ENCODE assay signal across 12 mouse cellular contexts in genomic region chr3:99260395-99260794, GRCm38 (mm10). TPM values are rescaled to one million over a fixed set of nuclear protein-coding genes. Genes with fewer than 3 reads are reported as not detected.
"Had no signal": no experiment of that assay in that cellular context is flagged by ENCODE, and none has a peak within 500 bp of the region (broad histone marks: within the 10 kb centered on the region; RNA-seq: fewer than 3 reads in every experiment).

No protein-coding gene starts in this region.

- H3K4me3 ChIP-seq: liver, embryonic 13.5 days; midbrain, embryonic 12.5 days; neural tube, embryonic 12.5 days had no signal

- H3K27ac ChIP-seq: liver, embryonic 13.5 days; midbrain, embryonic 12.5 days; neural tube, embryonic 12.5 days had no signal

- H3K4me1 ChIP-seq: liver, embryonic 13.5 days; midbrain, embryonic 12.5 days had no signal

- H3K36me3 ChIP-seq: liver, embryonic 13.5 days; midbrain, embryonic 12.5 days; neural tube, embryonic 12.5 days had no signal

- H3K9me3 ChIP-seq: liver, embryonic 13.5 days; midbrain, embryonic 12.5 days; neural tube, embryonic 12.5 days had no signal

- H3K4me2 ChIP-seq: liver, embryonic 13.5 days; midbrain, embryonic 12.5 days; neural tube, embryonic 12.5 days had no signal

- ATAC-seq: intestine, postnatal 0 days; liver, postnatal 0 days had no signal

- DNase-seq: kidney, adult 8-10 months; kidney, postnatal 25 days; liver; liver, embryonic 13.5 days; liver, postnatal 0 days; right cerebral cortex, postnatal 4 days; spleen, adult 18-20 months; thymus, adult 2 months; thymus, postnatal 25 days had no signal

- H3K9ac ChIP-seq: liver, embryonic 13.5 days; liver, postnatal 0 days; midbrain, embryonic 12.5 days; neural tube, embryonic 12.5 days had no signal

RNA-seq across cellular contexts. Expression of gene Tbx15, which starts 20.2 kb away (rescaled TPM):
- polyA plus RNA-seq: intestine, postnatal 0 days had no signal
